Mouse (Mus musculus): ENCODE measurements around the gene Smarcd3. TPM values are rescaled to one million over a fixed set of nuclear protein-coding genes. Genes with fewer than 3 reads are reported as not detected.

The Smarcd3 gene
- polyA plus RNA-seq, 1 experiment: 5.0 TPM

GRCm38 (mm10) chr5:24636987-24637386 is 12.8 kb upstream of the Smarcd3 start:
- TF ChIP-seq POLR2A (IDR thresholded peaks at IDR 0.05; ENCODE audit: control insufficient read depth, low read depth, low read length) (no peak), CTCF (IDR thresholded peaks at IDR 0.05; ENCODE audit: control insufficient read depth, insufficient read depth, insufficient replicate concordance, low read depth, low read length) (peak; percentile 26; the same call in 1 of the 2 replicates)
- H3K27ac ChIP-seq (ENCODE audit: control insufficient read depth, insufficient read depth, low read depth, low read length): no peak overlapping the region
- no peaks in the 10 kb centered on the region for H3K27me3 ChIP-seq (ENCODE audit: control insufficient read depth, insufficient read depth, low read length)
- no peaks in the 10 kb centered on the region for H3K36me3 ChIP-seq (ENCODE audit: control insufficient read depth, insufficient read depth, low read length)
- no peak overlapping the region for H3K4me3 ChIP-seq (ENCODE audit: control insufficient read depth, low read depth, low read length)
- no peaks in the 10 kb centered on the region for H3K4me1 ChIP-seq (ENCODE audit: control insufficient read depth, insufficient read depth, low read length)

GRCm38 (mm10) chr5:24635526-24636141 is 11.4 kb upstream of the Smarcd3 start:
- Histone ChIP-seq H3K4me3 (ENCODE audit: control insufficient read depth, low read depth, low read length) (no peak overlapping the region), H3K4me1 (ENCODE audit: control insufficient read depth, insufficient read depth, low read length) (no peaks in the 10 kb centered on the region), H3K36me3 (ENCODE audit: control insufficient read depth, insufficient read depth, low read length) (no peaks in the 10 kb centered on the region), H3K27ac (ENCODE audit: control insufficient read depth, insufficient read depth, low read depth, low read length) (no peak overlapping the region), H3K27me3 (ENCODE audit: control insufficient read depth, insufficient read depth, low read length) (no peaks in the 10 kb centered on the region)
- TF ChIP-seq POLR2A (IDR thresholded peaks at IDR 0.05; ENCODE audit: control insufficient read depth, low read depth, low read length) (no peak), CTCF (IDR thresholded peaks at IDR 0.05; ENCODE audit: control insufficient read depth, insufficient read depth, insufficient replicate concordance, low read depth, low read length) (no peak)

- H3K27me3 ChIP-seq (ENCODE audit: control insufficient read depth, insufficient read depth, low read length): no peaks in the 10 kb centered on the region
- H3K27ac ChIP-seq (ENCODE audit: control insufficient read depth, insufficient read depth, low read depth, low read length): no peak overlapping the region
- no peak overlapping the region for H3K4me3 ChIP-seq (ENCODE audit: control insufficient read depth, low read depth, low read length)
- TF ChIP-seq POLR2A (IDR thresholded peaks at IDR 0.05; ENCODE audit: control insufficient read depth, low read depth, low read length): no peak
- no peaks in the 10 kb centered on the region for H3K36me3 ChIP-seq (ENCODE audit: control insufficient read depth, insufficient read depth, low read length)
- H3K4me1 ChIP-seq (ENCODE audit: control insufficient read depth, insufficient read depth, low read length): no peaks in the 10 kb centered on the region
Measured at GRCm38 (mm10) chr5:24635093-24635492, 10.9 kb upstream of the Smarcd3 start.

- Histone ChIP-seq H3K4me3 (ENCODE audit: control insufficient read depth, low read depth, low read length) (no peak overlapping the region), H3K36me3 (ENCODE audit: control insufficient read depth, insufficient read depth, low read length) (no peaks in the 10 kb centered on the region), H3K27ac (ENCODE audit: control insufficient read depth, insufficient read depth, low read depth, low read length) (no peak overlapping the region), H3K27me3 (ENCODE audit: control insufficient read depth, insufficient read depth, low read length) (no peaks in the 10 kb centered on the region), H3K4me1 (ENCODE audit: control insufficient read depth, insufficient read depth, low read length) (no peaks in the 10 kb centered on the region; the same call in 1 of the 2 replicates)
- TF ChIP-seq POLR2A (IDR thresholded peaks at IDR 0.05; ENCODE audit: control insufficient read depth, low read depth, low read length) (no peak), CTCF (IDR thresholded peaks at IDR 0.05; ENCODE audit: control insufficient read depth, insufficient read depth, insufficient replicate concordance, low read depth, low read length) (no peak)
Measured at GRCm38 (mm10) chr5:24629712-24630111, 5.5 kb upstream of the Smarcd3 start.

GRCm38 (mm10) chr5:24624822-24625120 is 560 bp upstream of the Smarcd3 start:
- H3K27me3 ChIP-seq (ENCODE audit: control insufficient read depth, insufficient read depth, low read length): no peaks in the 10 kb centered on the region
- TF ChIP-seq POLR2A (IDR thresholded peaks at IDR 0.05; ENCODE audit: control insufficient read depth, low read depth, low read length) (no peak), CTCF (IDR thresholded peaks at IDR 0.05; ENCODE audit: control insufficient read depth, insufficient read depth, insufficient replicate concordance, low read depth, low read length) (no peak)

GRCm38 (mm10) chr5:24623041-24623985 is 898 bp downstream of the Smarcd3 start:
- no peak overlapping the region for H3K4me3 ChIP-seq (ENCODE audit: control insufficient read depth, low read depth, low read length)
- no peaks in the 10 kb centered on the region for H3K27me3 ChIP-seq (ENCODE audit: control insufficient read depth, insufficient read depth, low read length)
- H3K4me1 ChIP-seq (ENCODE audit: control insufficient read depth, insufficient read depth, low read length): peaks cover 8% of the 10 kb centered on the region
- H3K36me3 ChIP-seq (ENCODE audit: control insufficient read depth, insufficient read depth, low read length): no peaks in the 10 kb centered on the region
- TF ChIP-seq POLR2A (IDR thresholded peaks at IDR 0.05; ENCODE audit: control insufficient read depth, low read depth, low read length) (no peak), CTCF (IDR thresholded peaks at IDR 0.05; ENCODE audit: control insufficient read depth, insufficient read depth, insufficient replicate concordance, low read depth, low read length) (no peak)
- H3K27ac ChIP-seq (ENCODE audit: control insufficient read depth, insufficient read depth, low read depth, low read length): no peak overlapping the region

More at GRCm38 (mm10) chr5:24624822-24625120, 560 bp upstream of the Smarcd3 start:
- Histone ChIP-seq H3K27ac (ENCODE audit: control insufficient read depth, insufficient read depth, low read depth, low read length) (no peak overlapping the region; the same call in 1 of the 2 replicates), H3K4me1 (ENCODE audit: control insufficient read depth, insufficient read depth, low read length) (peaks cover 8% of the 10 kb centered on the region), H3K36me3 (ENCODE audit: control insufficient read depth, insufficient read depth, low read length) (no peaks in the 10 kb centered on the region), H3K4me3 (ENCODE audit: control insufficient read depth, low read depth, low read length) (no peak overlapping the region)

- Histone ChIP-seq H3K36me3 (ENCODE audit: control insufficient read depth, insufficient read depth, low read length) (no peaks in the 10 kb centered on the region), H3K27ac (ENCODE audit: control insufficient read depth, insufficient read depth, low read depth, low read length) (no peak overlapping the region), H3K4me1 (ENCODE audit: control insufficient read depth, insufficient read depth, low read length) (peaks cover 8% of the 10 kb centered on the region), H3K4me3 (ENCODE audit: control insufficient read depth, low read depth, low read length) (no peak overlapping the region), H3K27me3 (ENCODE audit: control insufficient read depth, insufficient read depth, low read length) (no peaks in the 10 kb centered on the region)
- TF ChIP-seq CTCF (IDR thresholded peaks at IDR 0.05; ENCODE audit: control insufficient read depth, insufficient read depth, insufficient replicate concordance, low read depth, low read length) (no peak), POLR2A (IDR thresholded peaks at IDR 0.05; ENCODE audit: control insufficient read depth, low read depth, low read length) (no peak)
Measured at GRCm38 (mm10) chr5:24622386-24623040, 1.7 kb downstream of the Smarcd3 start.

Measured in testis, adult 2 months (tissue).